Mouse (Mus musculus) ES-Bruce4 (cell line): Measurements from ENCODE around the gene Cttnbp2nl.

Source experiments
- CTCF ChIP-seq: IDR thresholded peaks from one replicate; pipeline ENCODE4 v1.8.1; 2011; ENCODE audit warnings: low read depth, low read length
- EP300 ChIP-seq: IDR thresholded peaks from 2 replicates; pipeline ENCODE4 v1.6.1; 2011; ENCODE audit warnings: low read depth, low read length; ENCODE audit not compliant: insufficient read depth
- POLR2A ChIP-seq: IDR thresholded peaks from one replicate; pipeline ENCODE4 v1.8.1; 2011; ENCODE audit warnings: low read length; ENCODE audit not compliant: insufficient read depth

DNA sequence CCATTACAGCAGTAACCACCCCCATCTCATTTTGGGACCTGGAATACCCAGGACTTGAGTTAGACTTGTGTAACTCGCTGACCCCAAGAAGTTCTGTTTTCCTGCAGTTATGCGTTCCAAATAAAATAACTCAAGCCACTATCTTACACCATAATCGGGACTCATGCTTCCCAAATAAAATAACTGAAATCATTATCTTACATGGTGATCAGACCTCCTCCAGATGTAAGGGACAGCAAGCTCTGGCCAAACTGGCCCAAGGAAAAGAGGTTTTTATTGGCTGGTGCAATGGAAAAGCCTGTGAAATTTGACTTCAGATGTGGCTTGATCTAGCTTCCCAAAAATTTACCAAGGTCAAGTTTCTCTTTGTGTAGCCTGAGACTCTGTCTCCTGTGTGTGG lies 8.6 kb upstream of the Cttnbp2nl start:
- TF ChIP-seq POLR2A: no peak
- no peak for TF ChIP-seq CTCF
- TF ChIP-seq EP300: no peak
